15 mouse cellular contexts compared by ENCODE assay signal in the genomic region with DNA sequence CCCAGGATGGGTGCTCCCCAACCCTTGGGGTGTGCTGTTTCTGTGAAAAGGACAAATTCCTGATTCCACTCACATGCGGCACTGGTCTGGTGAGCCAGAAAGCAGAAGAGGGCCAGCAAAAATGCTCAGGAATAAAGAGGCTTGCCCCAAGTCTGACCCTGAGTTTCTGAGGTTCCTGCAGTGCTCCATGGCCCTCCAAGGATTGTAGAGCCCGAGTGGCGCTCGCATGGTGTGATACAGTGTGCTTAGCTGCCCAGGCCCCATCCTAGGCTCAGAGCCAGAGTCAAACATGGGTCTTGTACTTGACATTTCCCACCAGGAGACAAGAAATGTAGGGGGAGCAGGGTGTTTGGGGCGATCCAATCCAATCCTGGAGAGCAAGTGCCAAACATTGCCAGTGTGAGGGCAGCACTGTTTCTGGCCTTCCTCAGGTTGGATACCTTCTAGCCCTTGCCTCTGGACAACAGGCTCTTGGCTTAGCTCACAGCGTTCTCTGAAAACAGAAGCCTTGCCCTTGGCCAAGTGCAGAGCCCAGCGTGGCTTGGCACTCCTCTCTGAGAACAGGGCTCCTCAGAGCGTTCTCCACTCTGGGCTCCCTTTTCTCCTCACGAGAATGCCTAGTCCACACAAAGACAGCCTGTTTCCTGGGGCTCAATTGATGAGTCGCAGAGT. TPM values are rescaled to one million over a fixed set of nuclear protein-coding genes. Genes with fewer than 3 reads are reported as not detected.
DNase-seq lines count a peak whose midpoint lies in the region; ATAC-seq and TF ChIP-seq lines count a peak whose summit lies in the region.
"Had no signal": no experiment of that assay in that cellular context is flagged by ENCODE, and none has a peak within 500 bp of the region (broad histone marks: within the 10 kb centered on the region; RNA-seq: fewer than 3 reads in every experiment).

No protein-coding gene starts in this region.

- no peak for TF ChIP-seq CTCF in cortical plate, adult 2 months (IDR thresholded peaks at IDR 0.05; ENCODE audit: extremely low read depth, insufficient read depth, low read length)
- TF ChIP-seq CTCF in olfactory bulb, adult 2 months (IDR thresholded peaks at IDR 0.05; ENCODE audit: insufficient read depth, low read depth, low read length) = no peak

- H3K4me2 ChIP-seq in heart, embryonic 12.5 days = no peak overlapping the region

- no peak for TF ChIP-seq POLR2A in cortical plate, adult 2 months (IDR thresholded peaks at IDR 0.05; ENCODE audit: extremely low read depth, insufficient read depth, low read length)
- TF ChIP-seq POLR2A in olfactory bulb, adult 2 months (IDR thresholded peaks at IDR 0.05; ENCODE audit: insufficient read depth, low read depth, low read length) = no peak

- ATAC-seq in heart, embryonic 12.5 days (ENCODE audit: insufficient number of reproducible peaks, low FRiP score) = no peak
- ATAC-seq: CD4-positive, CD25-positive, alpha-beta regulatory T cell, adult 4 months had no signal

- no peaks in the 10 kb centered on the region for H3K9me3 ChIP-seq in heart, embryonic 12.5 days (replicated peaks)

- H3K36me3 ChIP-seq in heart, embryonic 12.5 days = peaks cover 22% of the 10 kb centered on the region

- no peaks in the 10 kb centered on the region for H3K27me3 ChIP-seq in heart, embryonic 12.5 days (replicated peaks)

- no peak overlapping the region for H3K27ac ChIP-seq in heart, embryonic 12.5 days (ENCODE audit: poor library complexity, severe bottlenecking)
- peak overlapping the region; percentile 63 for H3K27ac ChIP-seq in cortical plate, adult 2 months (ENCODE audit: insufficient read depth, low read length)
- H3K27ac ChIP-seq in olfactory bulb, adult 2 months (ENCODE audit: insufficient read depth, low read depth, low read length) = peak overlapping the region; percentile 66
- H3K27ac ChIP-seq: stomach, postnatal 0 days had no signal

- no peak overlapping the region for H3K4me3 ChIP-seq in heart, embryonic 12.5 days
- no peak overlapping the region for H3K4me3 ChIP-seq in cortical plate, adult 2 months (ENCODE audit: insufficient read depth, low read length)
- H3K4me3 ChIP-seq in olfactory bulb, adult 2 months (ENCODE audit: insufficient read depth, low read depth, low read length) = no peak overlapping the region

- H3K4me1 ChIP-seq in heart, embryonic 12.5 days (replicated peaks) = peaks cover 12% of the 10 kb centered on the region
- H3K4me1 ChIP-seq in cortical plate, adult 2 months (ENCODE audit: control insufficient read depth, insufficient read depth, low read length) = peaks cover 9% of the 10 kb centered on the region
- peaks cover 66% of the 10 kb centered on the region for H3K4me1 ChIP-seq in olfactory bulb, adult 2 months (ENCODE audit: control insufficient read depth, insufficient read depth, low read length)

- H3K9ac ChIP-seq in heart, embryonic 12.5 days = no peak overlapping the region

- peak; percentile 86 for DNase-seq in heart, adult 11 months
- peak; percentile 78 to 84 for DNase-seq in right cerebral cortex, postnatal 10 days (ENCODE audit: low spot score in 2 of 2)
- DNase-seq in right cerebral cortex, postnatal 4 days = no peak
- DNase-seq in ovary, postnatal 10 days (ENCODE audit: low spot score) = no peak
- DNase-seq in embryo, embryonic 10 days (ENCODE audit: low spot score) = no peak
- DNase-seq: gastrocnemius, postnatal 25 days; heart, postnatal 10 days; kidney, adult 8-10 months; lung, postnatal 10 days; right cerebral cortex, adult 18-20 months had no signal

- 86% methylated on average over 10 of the region's 10 CpGs for WGBS in heart, embryonic 12.5 days
- WGBS in olfactory bulb, adult 2 months = 53% methylated on average over 10 of the region's 10 CpGs

RNA-seq across cellular contexts. Expression of a gene that starts 5.4 kb away (rescaled TPM):
- 106 and 121 TPM in 2 replicates for polyA plus RNA-seq in heart, embryonic 12.5 days (2016; fragmentation: Nextera tagmentation; extraction: Ambion mirVana)
- 61.5 and 63.0 TPM in 2 replicates for polyA plus RNA-seq in cortical plate, adult 2 months (2012; rRNA removed)
- not detected in 2 replicates for polyA plus RNA-seq in olfactory bulb, adult 2 months (2012; ENCODE audit: insufficient read depth, insufficient read length, low replicate concordance, missing spikeins)

RNA-seq across cellular contexts. Expression of a gene that starts 15.9 kb away (rescaled TPM):
- polyA plus RNA-seq in heart, embryonic 12.5 days (2016; fragmentation: Nextera tagmentation; extraction: Ambion mirVana) = 6.2 and 6.3 TPM in 2 replicates
- polyA plus RNA-seq in cortical plate, adult 2 months (2012; rRNA removed) = 111 and 115 TPM in 2 replicates
- polyA plus RNA-seq in olfactory bulb, adult 2 months (2012; ENCODE audit: insufficient read depth, insufficient read length, low replicate concordance, missing spikeins) = not detected in 2 replicates
- polyA plus RNA-seq: CD4-positive, CD25-positive, alpha-beta regulatory T cell, adult 4 months had no signal

RNA-seq across cellular contexts. Expression of a gene that starts 40.0 kb away (rescaled TPM):
- polyA plus RNA-seq in heart, embryonic 12.5 days (2016; fragmentation: Nextera tagmentation; extraction: Ambion mirVana) = 17.7 and 19.6 TPM in 2 replicates
- polyA plus RNA-seq in cortical plate, adult 2 months (2012; rRNA removed) = 294 and 300 TPM in 2 replicates
- not detected in 2 replicates for polyA plus RNA-seq in olfactory bulb, adult 2 months (2012; ENCODE audit: insufficient read depth, insufficient read length, low replicate concordance, missing spikeins)

RNA-seq across cellular contexts. Expression of a gene that starts 48.6 kb away (rescaled TPM):
- 497 and 519 TPM in 2 replicates for polyA plus RNA-seq in heart, embryonic 12.5 days (2016; fragmentation: Nextera tagmentation; extraction: Ambion mirVana)
- 533 and 545 TPM in 2 replicates for polyA plus RNA-seq in cortical plate, adult 2 months (2012; rRNA removed)
- polyA plus RNA-seq in olfactory bulb, adult 2 months (2012; ENCODE audit: insufficient read depth, insufficient read length, low replicate concordance, missing spikeins) = 365 TPM in 1 of 2 replicates, not detected in the other

RNA-seq across cellular contexts. Expression of a gene that starts 49.0 kb away (rescaled TPM):
- 88.9 and 89.3 TPM in 2 replicates for polyA plus RNA-seq in heart, embryonic 12.5 days (2016; fragmentation: Nextera tagmentation; extraction: Ambion mirVana)
- polyA plus RNA-seq in cortical plate, adult 2 months (2012; rRNA removed) = 53.3 and 57.7 TPM in 2 replicates
- not detected in 2 replicates for polyA plus RNA-seq in olfactory bulb, adult 2 months (2012; ENCODE audit: insufficient read depth, insufficient read length, low replicate concordance, missing spikeins)

Comparison
In these comparisons a context has a peak if more than half of its experiments do, and no peak if none do; other contexts are left out.
1. DNase-seq: peak in heart, adult 11 months (single experiment) and right cerebral cortex, postnatal 10 days (2 of 2); none in right cerebral cortex, postnatal 4 days (single experiment), ovary, postnatal 10 days (single experiment) and embryo, embryonic 10 days (single experiment).
2. RNA of a gene that starts 5.4 kb away (polyA plus RNA-seq): 106 to 121 TPM in heart, embryonic 12.5 days and 61.5 to 63.0 TPM in cortical plate, adult 2 months; not detected in olfactory bulb, adult 2 months; every median in the first group is over 10 times any median in the second.